Mouse (Mus musculus): ENCODE results near the gene Phf12. TPM values are rescaled to one million over a fixed set of nuclear protein-coding genes. Genes with fewer than 3 reads are reported as not detected.

Gene Phf12
- total RNA-seq, 2 experiments from 2014 or later, result 51.7 to 63.6 TPM

DNA sequence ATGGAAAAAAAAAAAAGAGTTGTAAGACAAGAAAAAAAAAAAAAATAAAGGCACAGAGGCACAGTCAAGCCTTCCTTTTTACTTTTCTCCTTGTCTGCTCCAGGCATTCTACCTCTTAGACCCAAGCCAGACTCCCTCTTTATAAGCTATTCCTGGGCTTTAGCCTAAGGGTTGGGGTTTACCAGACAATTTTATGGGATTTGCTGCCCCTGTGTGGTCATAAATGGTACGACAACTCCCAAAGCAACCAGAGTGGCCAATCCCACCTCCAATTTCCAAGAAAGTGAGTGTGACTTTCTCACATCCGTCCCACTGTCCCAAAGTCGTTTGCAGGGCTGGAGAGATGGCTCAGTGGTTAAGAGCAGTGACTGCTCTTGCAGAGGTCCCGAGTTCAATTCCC, 15.4 kb upstream of the Phf12 start:
- peak; percentile 73 to 76 for DNase-seq (ENCODE audit: low spot score in 2 of 2)
- intact Hi-C loops (cut with DNase I), result no loop called here

DNA sequence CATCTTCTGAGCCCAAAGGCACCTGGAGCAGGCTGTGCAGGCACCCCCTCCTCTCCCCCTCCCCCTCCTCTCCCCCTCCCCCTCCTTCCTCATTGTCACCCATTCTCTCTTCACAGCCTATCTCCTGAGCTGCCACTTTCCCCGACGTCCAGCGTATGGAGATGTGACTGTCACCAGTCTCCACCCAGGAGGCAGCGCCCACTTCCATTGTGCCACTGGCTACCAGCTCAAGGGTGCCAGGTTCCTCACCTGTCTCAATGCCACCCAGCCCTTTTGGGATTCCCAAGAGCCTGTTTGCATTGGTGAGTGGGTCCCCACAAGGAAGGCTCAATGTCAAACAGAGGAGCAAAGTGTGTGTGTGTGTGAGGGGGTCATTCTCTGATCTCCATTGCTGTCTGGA, 13.8 kb upstream of the Phf12 start:
- intact Hi-C loops (cut with DNase I), result no loop called here
- no peak for DNase-seq (ENCODE audit: low spot score in 2 of 2)

DNA sequence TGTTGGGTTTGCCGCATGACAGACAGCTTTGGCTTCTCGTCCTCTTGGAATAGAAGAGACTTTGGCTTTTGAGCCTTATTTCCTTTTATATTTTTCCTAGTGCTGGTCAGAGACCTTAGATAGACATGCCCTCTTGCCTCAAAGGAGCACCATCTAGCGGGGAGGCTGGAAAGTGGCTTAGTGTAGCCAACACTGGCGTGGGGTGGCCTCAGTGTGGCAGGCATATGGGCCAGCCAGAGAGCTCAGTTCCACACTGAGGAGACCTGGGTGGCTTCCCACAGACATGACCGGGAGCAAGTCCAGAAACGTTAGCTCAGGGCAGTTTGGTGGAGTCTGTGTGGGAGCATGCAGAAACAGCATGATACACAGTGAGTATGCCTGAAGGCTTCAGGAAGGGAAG, 11.8 kb upstream of the Phf12 start:
- intact Hi-C loops (cut with DNase I), result no loop called here
- DNase-seq (ENCODE audit: low spot score in 2 of 2), result no peak

DNA sequence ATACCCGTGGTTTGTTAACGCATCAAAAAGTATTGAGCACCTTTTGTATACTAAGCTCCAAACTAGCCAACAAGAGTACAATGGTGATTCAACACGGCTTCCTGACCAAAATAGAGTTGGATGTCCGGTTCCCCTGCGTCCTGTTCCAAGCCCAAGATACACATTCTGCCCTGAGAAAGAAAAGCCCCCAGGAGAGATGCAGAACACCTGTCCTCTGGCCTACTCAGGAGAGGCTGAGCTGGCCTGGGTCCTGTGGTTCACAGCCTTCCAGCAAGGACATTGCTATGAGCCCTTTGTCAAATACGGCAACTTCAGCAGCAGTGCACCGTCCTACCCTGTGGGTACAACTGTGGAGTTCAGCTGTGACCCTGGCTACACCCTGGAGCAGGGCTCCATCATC, 9.0 kb upstream of the Phf12 start:
- no peak for DNase-seq (ENCODE audit: low spot score in 2 of 2)
- intact Hi-C loops (cut with DNase I), result no loop called here

DNA sequence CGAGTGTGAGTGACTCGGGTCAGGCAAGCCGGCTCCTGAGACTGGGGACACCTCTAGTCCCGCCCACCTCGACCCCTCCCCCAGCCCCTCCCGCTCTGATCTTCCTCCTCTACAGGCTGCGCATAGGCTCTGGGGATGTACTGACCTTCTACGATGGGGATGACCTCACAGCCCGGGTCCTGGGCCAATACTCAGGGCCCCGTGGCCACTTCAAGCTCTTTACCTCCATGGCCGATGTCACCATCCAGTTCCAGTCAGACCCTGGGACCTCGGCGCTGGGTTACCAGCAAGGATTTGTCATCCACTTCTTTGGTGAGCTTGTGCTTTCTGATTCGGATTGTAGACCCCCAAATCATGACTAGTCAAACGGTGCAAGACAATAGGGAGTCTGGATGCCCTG, 8.2 kb upstream of the Phf12 start:
- intact Hi-C loops (cut with DNase I), result no loop called here
- DNase-seq (ENCODE audit: low spot score in 2 of 2), result no peak

DNA sequence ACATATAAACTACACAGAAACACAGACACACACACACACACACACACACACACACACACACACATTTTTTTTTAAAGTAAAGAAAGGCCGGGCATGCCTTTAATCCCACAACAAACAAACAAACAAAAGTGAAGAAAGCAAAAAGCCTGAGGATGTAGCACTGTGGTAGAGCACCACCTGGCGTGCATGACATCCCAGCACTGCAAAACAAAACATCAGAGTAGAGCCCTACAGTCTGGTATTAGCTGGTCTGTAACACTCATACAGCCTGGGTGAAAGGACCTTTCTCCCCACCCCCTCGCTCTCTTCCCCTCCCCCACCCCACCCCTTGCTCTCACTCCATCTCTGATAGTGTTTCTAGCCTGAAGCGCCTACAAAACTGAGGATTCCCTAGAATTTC, 6.7 kb upstream of the Phf12 start:
- intact Hi-C loops (cut with DNase I), result no loop called here
- no peak for DNase-seq (ENCODE audit: low spot score in 2 of 2)

DNA sequence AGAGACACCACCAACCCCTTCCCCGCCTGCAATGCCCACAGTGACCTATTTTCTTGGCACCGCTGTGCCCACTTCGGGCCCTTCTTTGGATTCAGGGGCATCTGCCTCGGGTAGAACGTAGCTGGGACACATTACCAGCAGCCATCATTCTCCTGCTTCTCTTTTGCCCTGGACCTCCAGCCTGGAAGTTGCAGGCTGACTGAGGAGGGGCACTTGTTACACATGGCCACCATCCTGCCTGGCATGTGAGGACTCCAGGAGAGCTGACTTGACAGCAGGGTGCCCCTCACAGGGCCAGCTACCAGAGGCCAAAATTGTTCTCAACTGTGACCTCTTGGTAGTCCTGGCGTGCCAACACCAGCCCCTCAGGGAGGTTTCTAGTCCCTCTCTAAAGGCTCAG, 4.4 kb upstream of the Phf12 start:
- DNase-seq (ENCODE audit: low spot score in 2 of 2), result no peak
- intact Hi-C loops (cut with DNase I), result no loop called here

DNA sequence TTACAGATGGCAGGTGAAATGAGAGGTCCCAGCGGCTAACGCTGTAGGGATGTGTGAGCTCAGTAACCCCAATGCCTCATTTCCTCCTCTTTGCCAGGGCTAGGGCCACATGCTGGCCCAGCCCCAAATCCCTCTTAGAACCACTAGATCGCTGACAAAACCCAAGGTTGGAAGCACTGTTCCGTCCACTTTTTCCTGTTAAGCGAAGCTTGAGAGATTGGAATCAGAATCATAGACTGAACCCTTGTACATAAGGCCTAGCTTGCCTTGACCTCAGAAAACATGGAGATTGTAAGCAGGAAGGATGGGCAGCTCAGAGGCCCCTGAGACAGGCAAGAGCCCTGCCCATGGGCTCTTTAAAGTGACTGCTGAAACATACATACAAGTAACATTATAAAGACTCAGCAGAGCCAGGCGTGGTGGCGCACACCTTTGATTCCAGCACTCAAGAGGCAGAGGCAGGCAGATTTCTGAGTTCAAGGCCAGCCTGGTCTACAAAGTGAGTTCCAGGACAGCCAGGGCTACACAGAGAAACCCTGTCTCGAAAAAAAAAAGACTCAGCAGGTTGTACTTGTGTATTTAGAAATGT, 3.2 kb upstream of the Phf12 start:
- intact Hi-C loops (cut with DNase I), result no loop called here
- DNase-seq (ENCODE audit: low spot score in 2 of 2), result no peak

DNA sequence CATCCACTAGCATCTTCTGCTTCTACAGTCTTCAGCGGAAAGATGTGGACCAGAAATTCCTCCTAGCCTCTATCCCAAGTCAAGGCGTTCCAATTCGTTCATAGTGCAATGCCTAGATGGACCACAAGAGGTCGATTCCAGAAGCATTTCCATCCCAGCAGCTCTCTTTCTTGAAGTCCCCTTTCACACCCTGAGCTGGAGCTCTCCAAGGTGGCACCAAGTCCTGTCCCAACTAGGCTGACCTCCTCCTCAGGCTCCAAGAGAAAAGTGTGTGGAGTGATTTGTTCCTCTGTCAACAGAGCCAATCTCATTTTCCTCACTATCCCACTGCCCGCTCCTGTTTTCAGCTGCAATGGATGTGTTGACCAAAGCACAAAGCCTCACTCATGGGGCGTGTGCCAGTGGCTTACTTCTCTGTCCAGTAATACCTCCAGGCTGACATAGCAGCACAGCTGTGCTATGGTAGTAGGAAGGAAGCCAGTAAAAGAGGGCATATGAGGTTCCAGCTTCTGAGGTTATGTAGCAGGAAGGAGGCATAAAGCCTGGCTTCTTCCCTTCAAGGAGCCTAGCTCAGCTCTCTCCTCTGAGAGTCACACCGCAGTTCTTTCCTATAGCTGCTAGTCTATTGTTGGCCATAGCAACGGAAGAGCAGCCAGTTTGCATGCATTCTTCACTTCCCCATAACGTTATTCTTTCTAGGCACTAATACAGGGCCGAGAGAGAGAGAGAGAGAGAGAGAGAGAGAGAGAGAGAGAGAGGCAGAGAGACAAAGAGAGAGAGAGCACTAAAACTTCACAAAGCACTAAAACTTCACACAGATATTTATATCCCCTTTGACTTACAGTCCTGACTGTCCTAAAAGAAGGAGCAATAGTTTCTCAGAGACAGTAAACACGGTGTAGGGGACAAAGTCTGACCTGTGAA, 2.0 kb upstream of the Phf12 start:
- intact Hi-C loops (cut with DNase I), result loop anchor here (5.0 kb wide), 1 partner anchor 197 kb away; the partner anchor contains the start of genes Nek8 and Tlcd1
- peak in 1 of 2 experiments; percentile 42 for DNase-seq (ENCODE audit: low spot score in 2 of 2)

DNA sequence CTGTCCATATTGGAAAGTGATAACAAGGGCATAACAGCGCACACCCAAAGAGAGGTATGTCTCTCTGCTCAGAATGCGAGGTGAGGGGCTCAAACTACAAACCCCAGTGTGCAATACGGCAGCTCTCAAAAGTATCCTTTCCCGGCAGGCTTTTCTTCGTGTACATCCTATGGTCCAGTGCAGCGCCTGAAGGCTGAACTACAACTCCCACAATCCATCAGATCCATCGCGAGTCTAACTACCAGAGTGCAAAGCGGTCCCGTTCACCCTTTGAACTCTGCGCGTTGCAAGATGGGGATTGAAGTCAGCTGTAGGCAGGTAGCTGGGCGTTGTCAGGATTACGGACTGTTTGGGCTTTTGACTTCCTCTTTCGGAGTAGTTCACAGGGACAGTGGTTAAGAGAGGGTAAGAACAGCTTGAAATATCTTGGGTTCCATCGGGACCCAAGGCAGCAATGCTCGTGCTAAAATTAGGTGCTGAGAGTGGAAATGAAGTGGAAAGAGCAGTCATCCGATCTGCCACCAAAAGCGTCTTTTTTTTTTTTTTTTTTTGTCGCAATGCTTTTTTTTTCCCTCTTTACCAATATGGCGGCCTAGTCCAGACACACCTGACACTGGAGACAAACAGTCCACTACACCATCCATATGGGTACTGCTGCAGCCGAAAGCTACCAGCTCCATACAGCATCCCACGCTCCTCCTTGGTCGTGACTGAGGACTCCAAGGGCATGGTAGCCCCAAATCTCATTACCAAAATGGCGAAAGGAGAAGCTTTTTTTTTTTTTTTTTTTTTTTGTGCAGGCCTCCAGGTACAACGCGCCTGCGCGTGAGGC, 729 bp upstream of the Phf12 start:
- intact Hi-C loops (cut with DNase I), result loop anchor here (5.0 kb wide), 1 partner anchor 195 kb away; the partner anchor contains the start of genes Nek8 and Tlcd1
- DNase-seq (ENCODE audit: low spot score in 2 of 2), result peak; percentile 94 to 96

DNA sequence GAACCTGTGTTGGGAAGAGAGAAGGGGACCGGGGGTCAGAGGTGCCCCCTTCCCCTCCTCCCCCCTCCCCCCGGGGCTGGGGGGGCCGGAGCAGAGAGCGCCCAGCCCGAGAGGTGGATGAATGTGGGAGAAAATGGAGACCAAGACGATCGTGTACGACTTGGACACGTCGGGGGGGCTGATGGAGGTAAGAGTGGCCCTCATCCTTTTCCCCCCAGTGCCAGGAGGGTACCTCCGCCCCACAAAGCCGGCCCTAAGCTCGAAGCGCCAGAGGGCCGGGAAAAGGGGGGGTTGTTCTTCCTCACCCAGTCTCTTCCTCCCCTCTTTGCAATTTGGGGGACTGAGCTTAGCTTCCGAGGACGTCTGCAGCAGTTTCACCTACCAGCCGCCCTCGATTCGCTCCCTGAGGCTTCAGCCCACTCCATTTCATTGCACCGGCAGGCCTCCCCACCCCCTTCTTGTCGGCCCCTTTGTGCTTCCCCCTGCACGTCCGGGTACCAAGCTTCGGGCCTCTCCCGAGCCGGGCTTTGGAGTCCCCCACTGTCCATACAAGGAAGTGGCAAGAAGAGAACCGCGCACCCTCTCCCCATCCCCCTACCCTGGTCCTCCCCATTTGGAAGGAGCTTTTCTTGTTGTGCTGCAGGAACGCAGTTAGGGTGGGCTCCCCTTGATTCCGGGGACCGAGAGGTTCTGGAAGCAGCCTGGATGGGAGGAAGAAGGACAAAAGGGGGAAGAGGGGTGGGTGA, 810 bp downstream of the Phf12 start:
- intact Hi-C loops (cut with DNase I), result loop anchor here (5.0 kb wide), 1 partner anchor 194 kb away; the partner anchor contains the start of genes Nek8 and Tlcd1
- DNase-seq (ENCODE audit: low spot score in 2 of 2), result peak; percentile 52

DNA sequence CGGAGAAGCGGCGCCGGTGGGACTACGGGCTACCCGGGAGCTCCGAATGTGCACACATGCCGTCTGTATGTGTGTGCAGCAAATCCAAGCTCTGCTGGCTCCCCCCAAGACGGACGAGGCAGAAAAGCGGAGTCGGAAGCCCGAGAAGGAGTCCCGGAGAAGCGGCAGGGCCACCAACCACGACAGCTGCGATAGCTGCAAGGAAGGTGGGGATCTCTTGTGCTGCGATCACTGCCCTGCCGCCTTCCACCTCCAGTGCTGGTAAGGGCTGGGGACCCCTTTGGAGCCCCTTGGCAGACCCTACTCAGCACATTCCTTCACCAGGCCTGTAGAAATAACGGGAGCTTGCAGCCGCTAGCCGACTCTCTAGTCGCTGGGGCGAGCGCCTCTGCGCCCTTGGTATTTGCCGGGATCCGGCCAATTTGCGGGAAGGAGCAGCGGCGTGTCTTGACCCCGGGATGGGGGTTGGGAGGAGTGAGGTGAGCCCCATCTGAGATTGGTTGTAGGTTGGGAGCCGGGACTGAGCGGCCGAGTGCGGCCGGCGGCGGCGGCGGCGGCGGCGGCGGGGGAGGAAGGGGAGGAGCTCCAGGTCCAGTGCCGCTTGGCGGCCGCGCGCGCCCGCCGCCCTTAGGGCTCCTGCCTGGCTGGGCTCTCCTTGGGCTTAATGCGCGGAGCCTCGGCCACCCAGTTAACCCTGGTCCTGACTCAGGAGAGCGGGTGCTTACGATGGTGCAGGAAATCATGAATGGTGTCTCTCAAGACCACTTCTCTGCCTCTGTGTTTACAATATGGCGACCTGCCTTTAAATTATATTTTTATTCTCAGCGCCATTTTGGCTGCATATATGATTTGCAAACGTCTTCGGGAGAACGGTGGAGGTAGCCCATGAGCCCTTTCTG, 1.6 kb downstream of the Phf12 start:
- intact Hi-C loops (cut with DNase I), result loop anchor here (5.0 kb wide), 1 partner anchor 193 kb away; the partner anchor contains the start of genes Nek8 and Tlcd1
- peak; percentile 75 to 80 for DNase-seq (ENCODE audit: low spot score in 2 of 2)

DNA sequence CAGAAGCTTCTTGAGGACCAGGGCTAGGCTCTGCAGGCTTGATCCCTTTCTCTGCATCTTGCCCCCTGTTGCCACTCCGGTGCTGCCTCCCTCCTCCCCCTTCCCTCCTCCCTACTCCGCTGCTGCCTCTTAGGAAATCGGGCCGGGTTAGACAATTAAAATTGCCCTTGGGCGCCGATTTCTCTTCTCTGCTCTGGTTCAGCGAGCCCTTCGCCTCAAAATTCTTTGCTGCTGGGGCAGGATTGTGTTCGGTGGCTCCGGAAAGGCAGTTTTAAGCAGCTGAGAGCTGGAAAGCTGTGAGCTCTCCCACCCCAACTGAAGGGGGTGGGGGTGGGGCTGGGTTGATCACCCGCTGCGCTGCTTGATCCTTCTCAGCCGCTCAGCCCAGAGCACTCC, 2.3 kb downstream of the Phf12 start:
- intact Hi-C loops (cut with DNase I), result loop anchor here (5.0 kb wide), 1 partner anchor 192 kb away; the partner anchor contains the start of genes Nek8 and Tlcd1

DNA sequence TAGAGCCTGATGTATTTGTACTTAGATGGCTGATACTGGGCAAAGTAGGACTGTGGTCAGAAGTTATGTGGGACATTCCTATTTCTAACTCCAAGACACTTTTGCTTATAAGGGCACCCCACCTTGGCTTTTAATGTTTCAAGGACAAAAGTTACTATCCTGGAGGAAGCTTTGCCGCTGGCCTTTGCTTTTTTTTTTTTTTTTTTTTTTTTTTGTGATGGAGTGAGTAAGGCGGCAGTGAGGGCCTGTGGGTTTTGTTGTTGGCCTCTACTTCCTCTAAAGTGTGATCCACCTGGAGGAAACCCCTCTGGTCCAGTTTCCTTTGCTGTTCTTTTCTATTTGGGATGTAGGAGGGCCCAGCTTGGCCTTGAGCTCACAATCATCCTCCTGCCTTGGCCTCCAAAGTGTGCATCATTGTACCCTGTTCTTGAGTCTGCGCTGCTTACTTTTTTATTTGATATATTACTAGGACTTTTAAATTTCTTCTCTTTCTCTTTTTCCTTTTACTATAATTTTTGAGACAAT, 3.0 kb downstream of the Phf12 start:
- intact Hi-C loops (cut with DNase I), result no loop called here
- DNase-seq (ENCODE audit: low spot score in 2 of 2), result no peak

More for the DNA sequence above, 2.3 kb downstream of the Phf12 start:
- peak; percentile 59 to 65 for DNase-seq (ENCODE audit: low spot score in 2 of 2)

DNA sequence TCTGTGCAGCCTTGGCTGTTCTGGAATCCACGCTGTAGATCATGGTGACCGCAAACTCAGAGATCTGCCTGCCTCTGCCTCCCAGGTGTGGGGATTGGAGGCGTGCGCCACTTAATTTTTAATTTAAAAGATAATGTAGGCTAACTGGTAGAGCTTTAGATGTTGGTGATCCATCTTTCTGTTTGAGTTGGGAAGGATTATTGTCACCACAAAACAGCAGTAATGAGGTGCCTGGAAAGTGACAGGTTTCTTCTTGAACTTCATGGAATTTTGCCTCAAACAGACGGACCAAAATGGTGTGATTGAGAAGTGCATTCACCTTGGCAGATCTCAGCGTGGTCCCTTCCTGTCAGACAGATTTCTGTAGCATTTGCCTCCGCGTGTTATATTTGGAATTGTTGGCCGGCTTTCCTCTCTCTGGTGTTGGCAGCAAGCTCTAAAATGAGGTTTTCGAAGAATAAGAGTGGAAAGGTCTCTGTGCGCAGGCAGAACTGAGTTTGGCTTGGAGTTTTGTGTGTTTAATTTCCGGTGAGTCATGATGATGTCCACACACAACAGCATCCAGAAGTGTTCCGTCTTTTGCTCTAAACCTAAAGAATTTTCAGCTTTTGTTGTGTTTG, 6.6 kb downstream of the Phf12 start:
- intact Hi-C loops (cut with DNase I), result no loop called here
- peak; percentile 36 to 41 for DNase-seq (ENCODE audit: low spot score in 2 of 2)

DNA sequence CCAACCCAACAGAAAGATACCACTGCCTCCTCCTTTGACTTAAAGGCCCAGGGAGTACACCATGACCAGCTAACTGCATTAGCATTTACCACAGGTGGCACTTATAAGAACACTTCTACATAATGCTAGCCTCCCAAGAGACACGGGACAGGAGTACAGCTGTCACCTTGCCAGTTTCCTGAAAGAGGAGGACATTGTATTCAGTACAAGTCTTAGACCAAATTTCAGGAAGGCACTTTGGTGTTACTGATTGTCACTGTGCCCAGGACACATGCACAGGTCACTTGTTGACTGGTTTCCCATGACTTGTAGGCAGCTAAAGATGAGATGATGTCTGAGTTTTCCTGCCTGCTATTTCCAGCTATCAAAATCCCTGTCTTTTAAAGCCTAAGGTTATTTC, 13.0 kb downstream of the Phf12 start:
- no peak for DNase-seq (ENCODE audit: low spot score in 2 of 2)
- intact Hi-C loops (cut with DNase I), result no loop called here

DNA sequence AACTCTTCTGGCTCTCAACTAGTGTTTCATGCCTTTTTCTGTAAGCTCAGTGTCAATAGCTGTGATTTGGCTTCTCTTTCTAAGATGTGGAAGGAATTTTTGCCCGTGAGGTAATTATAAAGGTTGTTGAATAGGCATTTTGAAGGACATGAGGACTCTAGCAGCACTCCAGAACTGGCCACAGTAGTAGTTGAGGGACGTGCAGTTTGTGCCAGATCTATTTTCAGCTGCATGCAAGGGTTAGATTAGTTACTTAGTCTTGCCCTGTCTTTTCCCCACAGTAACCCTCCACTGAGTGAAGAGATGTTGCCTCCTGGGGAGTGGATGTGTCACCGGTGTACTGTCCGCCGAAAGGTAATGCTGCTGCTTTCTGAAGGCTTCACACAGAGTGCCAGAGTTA, 23.9 kb downstream of the Phf12 start:
- intact Hi-C loops (cut with DNase I), result no loop called here
- DNase-seq (ENCODE audit: low spot score in 2 of 2), result no peak

DNA sequence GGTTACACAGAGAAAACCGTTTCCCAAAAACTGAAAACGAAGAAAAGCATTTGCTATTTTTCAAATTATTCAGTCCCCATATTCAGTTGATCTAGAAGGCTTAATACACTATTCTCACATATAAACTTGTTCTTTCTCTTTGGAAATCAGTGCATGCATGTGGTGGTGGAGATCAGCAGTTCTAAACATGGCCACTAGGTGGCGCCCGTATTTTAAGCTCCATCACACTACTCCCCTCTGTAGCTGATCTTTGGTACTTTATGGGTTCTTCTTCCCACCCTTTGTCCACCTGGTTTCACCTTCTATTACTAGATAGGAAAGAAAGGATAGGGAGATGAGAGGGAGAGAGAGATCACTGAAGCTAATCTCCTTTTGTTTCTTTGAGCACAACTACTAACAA, 37.1 kb downstream of the Phf12 start:
- peak; percentile 48 to 62 for DNase-seq (ENCODE audit: low spot score in 2 of 2)
- intact Hi-C loops (cut with DNase I), result no loop called here

Measured in left cerebral cortex, postnatal 36 days (tissue).